Mouse (Mus musculus): ENCODE data around the gene Col4a4.

Col4a4 gene

GRCm38 (mm10) chr1:82475254-82475653 is 111.4 kb downstream of the Col4a4 start:
- no peak for DNase-seq

- peak; percentile 52 for DNase-seq
Observed at GRCm38 (mm10) chr1:82474461-82474961, 112.1 kb downstream of the Col4a4 start.

- DNase-seq, result no peak
Observed at GRCm38 (mm10) chr1:82473467-82473866, 113.2 kb downstream of the Col4a4 start.

DNA sequence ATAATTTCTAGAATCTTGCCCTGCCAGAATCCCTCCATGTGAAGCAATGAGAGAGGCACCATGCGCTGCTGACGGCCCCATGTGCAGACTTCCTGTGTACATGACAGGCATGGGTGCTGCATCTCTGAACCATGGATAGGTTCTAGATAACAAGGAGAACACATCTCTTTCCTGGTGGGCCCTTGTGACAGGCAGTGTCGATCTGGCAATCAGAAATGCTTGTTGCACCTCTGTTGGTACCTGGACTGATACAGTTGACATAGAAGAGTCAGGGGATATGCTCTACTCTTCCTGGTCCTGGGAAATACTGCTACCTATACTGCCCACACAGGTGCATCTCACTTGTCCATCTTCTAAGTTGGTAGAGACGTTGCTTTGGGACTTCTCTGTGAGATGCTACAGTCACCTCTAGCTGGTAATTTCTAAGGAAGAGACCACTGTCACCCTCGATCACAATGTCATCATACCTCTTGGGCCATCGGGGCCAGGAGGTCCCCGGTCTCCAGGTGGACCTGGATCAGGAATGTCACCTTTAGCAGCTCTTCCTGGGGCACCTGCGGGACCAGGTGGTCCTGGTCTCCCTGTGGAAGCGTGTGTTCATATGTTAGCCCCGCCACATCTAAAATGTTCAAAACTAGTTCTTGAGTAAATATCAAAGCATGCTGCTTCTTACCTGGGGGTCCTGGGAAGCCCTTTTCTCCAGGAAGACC is 116.0 kb downstream of the Col4a4 start:
- DNase-seq, result no peak

DNA sequence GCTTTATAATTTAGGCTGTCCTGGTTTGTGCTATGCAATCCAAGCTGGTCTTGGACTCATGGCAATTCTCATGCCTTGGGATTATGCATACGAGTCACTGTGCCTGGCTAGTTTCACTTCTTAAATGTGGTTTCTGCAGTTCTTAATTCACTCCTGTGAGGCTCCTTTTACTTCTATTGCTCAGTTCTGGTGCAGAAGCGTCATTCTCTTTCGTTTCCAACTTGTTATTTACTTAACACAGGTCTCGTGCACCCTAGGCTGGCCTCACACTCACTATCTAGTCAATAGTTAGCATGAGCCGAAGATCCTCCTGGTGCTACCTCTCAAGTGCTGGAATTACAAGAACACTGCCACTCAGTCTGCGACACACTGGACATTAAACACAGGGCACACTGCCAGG is 117.8 kb downstream of the Col4a4 start:
- no peak for DNase-seq

DNA sequence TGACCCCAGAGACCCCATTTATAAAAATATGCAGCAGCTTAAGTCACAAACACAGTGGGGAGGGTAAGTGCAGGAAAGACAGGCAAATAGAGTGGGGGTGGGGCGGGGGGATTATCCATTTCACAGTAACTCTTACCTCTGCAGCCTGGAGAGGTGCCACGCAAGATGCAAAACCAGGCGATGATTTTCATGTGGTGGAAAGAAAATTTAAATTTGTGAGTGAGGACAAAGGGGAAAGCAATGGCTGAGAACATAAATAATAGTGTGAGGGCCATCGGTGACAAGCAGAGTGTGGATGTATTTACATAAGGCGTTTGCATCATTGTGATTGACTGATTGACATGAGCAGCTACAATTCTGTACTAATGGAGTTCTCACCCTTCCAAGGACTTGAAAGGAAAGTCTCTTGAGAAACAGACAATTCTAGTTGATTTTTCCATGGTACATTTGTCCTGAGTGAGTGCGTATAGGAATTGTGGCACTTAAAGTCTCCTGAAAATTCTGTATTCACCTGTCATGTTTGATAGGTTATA is 121.3 kb downstream of the Col4a4 start:
- no peak for DNase-seq

GRCm38 (mm10) chr1:82461041-82461440 is 125.6 kb downstream of the Col4a4 start:
- DNase-seq, result no peak

GRCm38 (mm10) chr1:82459926-82460325 is 126.7 kb downstream of the Col4a4 start:
- DNase-seq, result no peak

DNA sequence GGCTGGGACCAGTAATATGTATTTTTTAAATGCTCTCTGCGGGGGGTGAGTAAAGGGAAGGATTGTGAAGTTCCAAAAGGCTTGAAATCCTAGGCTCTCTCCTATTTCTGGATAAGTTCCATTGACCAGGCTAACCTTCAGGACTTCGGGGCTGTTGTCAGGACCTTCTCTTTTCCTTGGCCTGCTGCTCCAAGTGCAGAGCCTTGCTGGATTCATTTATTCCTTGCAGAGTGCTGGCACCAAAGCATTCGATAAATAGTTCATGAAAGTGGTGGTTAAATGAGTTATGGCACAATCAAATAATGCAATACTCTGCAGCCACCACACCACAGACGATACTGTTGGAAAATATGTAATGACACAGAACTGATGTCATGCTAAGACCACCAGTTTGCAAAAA is 127.3 kb downstream of the Col4a4 start:
- no peak for DNase-seq

GRCm38 (mm10) chr1:82454031-82454430 is 132.6 kb downstream of the Col4a4 start:
- no peak for DNase-seq

DNA sequence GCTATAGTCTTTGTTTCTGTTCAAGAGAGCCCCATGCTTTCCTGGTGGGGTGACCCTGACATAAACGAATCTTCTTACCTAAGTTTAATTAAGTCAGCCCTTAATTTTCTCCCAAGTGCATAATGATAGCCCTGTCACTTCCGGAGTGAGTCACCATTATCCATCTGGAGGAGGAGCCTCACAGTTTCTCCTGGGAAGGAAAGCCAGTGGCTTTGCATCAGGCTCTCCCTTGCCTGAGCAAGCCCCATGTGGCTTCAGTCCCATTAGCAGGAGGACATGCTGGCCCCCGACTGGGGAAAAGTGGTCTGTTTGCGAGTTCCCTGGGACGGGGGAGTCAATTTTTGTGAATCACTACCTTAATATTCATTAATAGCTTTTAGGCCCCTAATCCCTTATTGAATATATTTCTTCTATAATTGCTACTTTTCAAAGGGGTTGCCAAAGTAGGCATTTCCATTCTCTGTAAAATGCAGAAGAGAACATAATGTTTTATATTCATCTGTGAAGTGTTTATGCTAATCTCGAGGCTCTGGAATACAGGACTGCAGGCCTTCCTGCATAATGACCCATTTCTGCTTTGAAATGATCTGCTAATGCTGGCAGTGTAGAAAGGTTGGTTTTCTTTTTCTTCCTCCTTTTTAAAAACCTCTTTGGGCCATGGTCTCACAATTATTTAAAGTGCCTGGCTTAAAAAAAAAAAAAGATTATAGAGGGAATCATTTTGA is 134.6 kb downstream of the Col4a4 start:
- DNase-seq, result no peak

DNA sequence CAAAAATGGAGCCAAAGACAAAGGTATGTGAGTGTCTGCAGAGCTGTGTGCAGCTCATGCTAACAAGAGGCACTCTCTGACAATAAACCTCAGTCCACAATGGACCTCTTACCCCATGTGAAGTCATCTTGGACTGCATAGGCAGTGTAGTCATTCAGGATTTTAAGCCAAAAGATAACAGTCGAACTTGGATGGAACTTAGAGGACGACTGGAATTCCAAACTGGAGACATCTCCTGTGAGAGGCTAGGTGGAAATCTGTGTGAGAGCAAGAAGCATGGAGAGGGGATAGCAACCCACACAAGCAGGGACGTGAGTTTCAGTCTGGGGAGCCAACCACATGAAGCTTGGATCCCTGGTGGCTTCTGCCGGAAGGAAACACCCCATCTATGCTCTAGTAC is 136.8 kb downstream of the Col4a4 start:
- DNase-seq, result no peak

- peak; percentile 35 for DNase-seq
Observed at GRCm38 (mm10) chr1:82446049-82446448, 140.6 kb downstream of the Col4a4 start.

DNA sequence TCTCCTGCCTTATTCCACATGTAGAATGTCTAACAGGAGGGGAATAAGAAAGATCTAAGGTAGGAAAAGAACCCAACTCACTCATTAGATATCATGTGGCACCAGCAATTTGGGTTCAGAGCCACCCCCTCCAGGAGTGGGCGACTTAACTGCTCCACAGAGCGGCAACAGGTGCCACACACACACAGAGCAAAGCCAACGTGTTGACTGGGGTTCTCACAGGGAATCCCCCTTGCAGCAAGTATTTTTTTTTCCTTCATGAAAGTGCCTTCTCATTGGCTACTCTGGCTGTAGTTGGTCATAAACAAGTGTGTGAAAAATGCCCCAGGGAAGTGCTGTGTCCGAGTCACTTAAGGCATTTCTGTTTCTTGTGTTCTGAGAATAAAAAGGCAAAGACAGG is 143.1 kb downstream of the Col4a4 start:
- no peak for DNase-seq

DNA sequence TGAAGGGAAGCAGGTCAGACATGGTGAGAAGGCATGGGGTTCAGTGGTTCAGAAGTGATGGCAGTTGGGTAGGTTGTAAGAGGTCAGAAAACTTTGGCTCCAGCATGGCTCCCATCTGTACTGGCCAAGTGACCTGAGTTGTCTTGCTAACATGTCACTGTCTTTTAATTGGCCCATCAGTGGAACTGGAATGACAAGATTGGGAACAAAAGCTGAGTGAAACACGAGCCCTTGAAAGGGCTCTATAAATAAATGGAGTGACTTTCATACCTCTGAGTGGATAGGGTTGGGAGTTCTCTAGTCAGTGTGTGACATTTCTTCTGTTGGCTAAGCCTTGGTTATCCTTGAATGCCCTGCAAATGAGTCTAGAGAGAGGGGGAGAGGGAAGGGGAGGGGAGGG is 146.5 kb downstream of the Col4a4 start:
- no peak for DNase-seq

DNA sequence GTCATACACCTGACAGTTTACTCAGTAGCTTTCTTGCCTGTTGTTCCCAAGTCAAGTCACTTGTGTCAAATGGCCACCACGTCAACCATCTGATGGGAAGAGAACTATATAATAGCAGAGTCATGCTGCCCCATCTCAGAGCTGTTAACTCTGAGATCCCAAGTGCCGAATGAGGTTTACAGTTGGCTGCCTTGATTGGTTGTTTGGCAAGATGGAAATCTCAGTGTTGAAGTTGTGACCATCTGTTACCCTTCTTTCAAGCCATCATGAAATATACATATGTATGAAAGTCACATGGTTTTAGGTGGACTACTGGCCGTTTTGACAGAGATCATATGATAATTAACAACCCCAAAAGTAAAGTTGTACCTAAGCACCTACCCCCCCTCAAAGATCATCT is 149.4 kb downstream of the Col4a4 start:
- DNase-seq, result no peak

GRCm38 (mm10) chr1:82433649-82434005 is 153.0 kb downstream of the Col4a4 start:
- DNase-seq, result no peak

DNA sequence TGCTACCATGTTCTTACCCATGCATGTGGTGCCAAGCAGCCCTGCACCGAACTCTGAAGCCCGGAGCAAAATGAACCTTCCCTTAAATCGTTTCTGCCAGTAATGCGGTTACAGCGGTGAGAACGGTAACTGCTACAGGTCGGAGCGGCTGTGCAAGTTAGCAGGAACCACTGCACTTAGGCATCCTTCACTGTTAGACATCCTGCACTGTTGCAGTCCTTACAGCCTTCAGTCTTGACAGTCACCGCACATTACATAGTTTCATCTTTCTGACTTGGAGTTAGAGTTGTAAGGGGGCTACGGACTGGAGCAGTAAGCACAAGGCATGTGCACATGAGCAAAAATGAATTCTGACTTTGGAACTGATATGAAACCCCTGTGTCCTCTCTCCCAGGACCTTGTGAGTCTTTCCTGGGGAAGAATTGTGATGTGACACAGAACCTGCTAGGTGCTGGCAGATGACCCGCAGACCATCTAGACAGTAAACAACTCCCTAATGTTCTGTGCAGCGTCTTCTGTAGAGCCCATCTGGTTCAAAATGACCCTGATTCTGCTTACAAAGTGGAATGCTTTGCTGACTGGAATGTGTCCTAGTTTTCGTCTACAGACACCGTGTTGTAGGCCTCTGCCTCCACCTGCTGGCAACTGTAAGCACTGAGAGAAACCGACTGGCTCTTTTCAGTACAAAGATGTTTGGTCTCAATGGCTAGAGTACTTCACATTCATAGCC is 153.6 kb downstream of the Col4a4 start:
- peak; percentile 62 for DNase-seq

DNA sequence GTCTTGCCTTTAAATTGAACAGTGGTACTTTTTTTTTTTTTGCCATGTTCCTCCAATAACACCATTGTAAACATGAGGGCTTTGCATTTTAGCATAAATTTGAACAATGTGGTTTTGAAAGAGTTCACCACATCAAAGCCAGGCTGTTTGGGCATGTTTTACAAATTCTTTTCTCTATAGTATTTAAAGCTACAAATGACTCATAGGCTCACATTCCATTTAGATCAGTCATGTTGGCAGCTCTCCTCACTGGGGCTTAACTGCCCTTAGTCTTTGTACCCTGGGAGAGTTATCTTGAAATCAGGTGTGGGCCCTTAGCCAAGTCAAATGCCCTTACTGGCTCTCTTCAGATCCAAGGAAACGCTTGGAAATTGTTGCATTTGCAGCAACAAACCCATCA is 157.6 kb downstream of the Col4a4 start:
- DNase-seq, result peak; percentile 69

GRCm38 (mm10) chr1:82427729-82428128 is 158.9 kb downstream of the Col4a4 start:
- no peak for DNase-seq

GRCm38 (mm10) chr1:82415641-82416040 is 171.0 kb downstream of the Col4a4 start:
- no peak for DNase-seq

- no peak for DNase-seq
Observed at GRCm38 (mm10) chr1:82414434-82415045, 172.1 kb downstream of the Col4a4 start.

- no peak for DNase-seq
Observed at GRCm38 (mm10) chr1:82412085-82412484, 174.6 kb downstream of the Col4a4 start.
